Mouse (Mus musculus) lung, embryonic 16.5 days (tissue): ENCODE data around the gene Ddx50. TPM values are rescaled to one million over a fixed set of nuclear protein-coding genes. Genes with fewer than 3 reads are reported as not detected.
"Not testable (repeated sequence)": the region's sequence is repeated elsewhere in the genome, so short reads cannot be mapped to it uniquely, and the experiment has no call there.

ENCODE experiments used
- ATAC-seq: fragments of 200-750 bp; cut with Nextera tagmentation; 2 replicates; pipeline ENCODE4 v1.8.0; 2017; ENCODE audit warnings: low read depth, mild to moderate bottlenecking, moderate library complexity
- H3K27ac ChIP-seq: fragments of 300-500 bp; sonication (generic); 2 replicates; pipeline ENCODE4 v1.5.1; 2014; ENCODE audit warnings: mild to moderate bottlenecking, control low read depth, low read length
- H3K27me3 ChIP-seq: fragments of 300-500 bp; sonication (generic); 2 replicates; pipeline ENCODE4 v1.6.1; 2014; ENCODE audit warnings: low read depth, low read length, mixed read lengths; ENCODE audit not compliant: control insufficient read depth, insufficient read depth
- H3K36me3 ChIP-seq: fragments of 300-500 bp; sonication (generic); 2 replicates; pipeline ENCODE4 v1.6.1; 2014; ENCODE audit warnings: low read length; ENCODE audit not compliant: control insufficient read depth, insufficient read depth
- H3K4me1 ChIP-seq: fragments of 300-500 bp; sonication (generic); replicated peaks from 2 replicates; pipeline ENCODE4 v1.6.1; 2014; ENCODE audit warnings: low read length, mixed read lengths; ENCODE audit not compliant: control insufficient read depth, insufficient read depth
- H3K4me2 ChIP-seq: fragments of 300-500 bp; sonication (generic); 2 replicates; pipeline ENCODE4 v1.6.1; 2014; ENCODE audit warnings: low read depth, low read length, control low read depth
- H3K4me3 ChIP-seq: fragments of 300-500 bp; sonication (generic); 2 replicates; pipeline ENCODE4 v1.5.1; 2014; ENCODE audit warnings: mild to moderate bottlenecking, low read length, control low read depth
- H3K9ac ChIP-seq: fragments of 300-500 bp; sonication (generic); 2 replicates; pipeline ENCODE4 v1.6.1; 2014; ENCODE audit warnings: low read length, control low read depth
- H3K9me3 ChIP-seq: fragments of 300-500 bp; sonication (generic); 2 replicates; pipeline ENCODE4 v1.6.1; 2016; ENCODE audit warnings: low read length; ENCODE audit not compliant: control insufficient read depth
- whole genome bisulfite sequencing: fragments of 180-500 bp; shearing (Covaris S2); extraction: QIAGEN DNeasy Blood & Tissue Kit; methylation state at CpG from one replicate; pipeline ENCODE4 v1.1.7; 2014; 5-methylcytosine and 5-hydroxymethylcytosine counted together
- polyA plus RNA-seq: library from polyadenylated mRNA; unstranded; fragments of >200 nt; fragmentation: Nextera tagmentation; extraction: Ambion mirVana; gene quantifications from 2 replicates; pipeline ENCODE4 v1.2.1, GENCODE M21; 2015

Gene Ddx50
- polyA plus RNA-seq, 1 experiment from 2014 or later = 120 TPM

GRCm38 (mm10) chr10:62603233-62604030 is 47.6 kb downstream of the Ddx50 start:
- H3K27ac ChIP-seq = no peak overlapping the region
- H3K36me3 ChIP-seq = no peaks in the 10 kb centered on the region
- ATAC-seq = no peak
- H3K4me2 ChIP-seq = no peak overlapping the region
- H3K4me3 ChIP-seq = no peak overlapping the region
- peaks cover 10% of the 10 kb centered on the region for H3K4me1 ChIP-seq
- no peaks in the 10 kb centered on the region for H3K9me3 ChIP-seq
- 76% methylated on average over 12 of the region's 12 CpGs for WGBS
- no peak overlapping the region for H3K9ac ChIP-seq
- no peaks in the 10 kb centered on the region for H3K27me3 ChIP-seq

DNA sequence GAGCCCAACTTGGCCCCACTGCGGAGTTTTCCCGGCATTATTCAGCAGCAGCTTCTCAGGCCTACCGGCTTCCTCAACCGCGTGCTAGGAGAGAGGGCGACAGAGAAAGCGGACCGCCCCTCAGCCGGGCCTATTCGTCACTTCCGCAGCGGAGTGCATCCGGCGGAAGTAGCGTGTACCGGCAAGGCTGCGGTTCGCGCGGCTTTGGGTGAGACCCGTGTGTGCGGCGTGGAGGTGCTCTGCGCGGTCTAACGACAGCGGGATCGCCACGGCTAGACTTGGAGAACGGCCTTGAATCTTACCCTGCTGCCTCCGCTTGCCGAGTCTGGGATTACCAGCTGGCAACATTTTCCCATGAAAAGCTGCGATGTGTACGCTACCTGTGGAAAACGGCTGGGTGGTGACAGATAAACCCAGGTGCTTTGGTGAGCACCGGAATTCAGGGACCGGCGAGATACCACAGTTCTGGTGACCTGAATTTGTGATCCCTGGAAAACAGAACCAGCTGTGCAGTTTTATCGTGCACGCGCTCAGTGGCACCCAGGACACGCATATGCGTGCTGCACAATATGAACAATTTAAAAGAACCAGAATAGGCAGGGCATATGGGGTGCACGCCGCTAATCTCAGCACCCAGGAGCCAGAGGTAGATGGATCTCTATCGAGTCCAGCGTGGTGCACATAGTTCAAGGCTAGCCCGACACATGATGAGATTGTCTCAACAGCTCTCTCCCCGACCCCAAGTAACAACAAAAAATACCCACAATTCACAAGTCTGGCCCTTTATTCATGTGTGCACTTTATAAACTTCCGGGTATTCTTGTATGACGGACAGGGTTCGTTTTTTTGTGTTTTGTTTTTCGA is 48.6 kb downstream of the Ddx50 start, which contains the start of gene Ddx21:
Ddx21 (minus strand) TSS at position 105 of the 864 bp plus-strand sequence.
- Histone ChIP-seq H3K4me1 (peaks cover 10% of the 10 kb centered on the region), H3K4me2 (peak within 1 kb of the TSS; percentile 97), H3K27ac (peak within 1 kb of the TSS; percentile 59), H3K9me3 (no peaks in the 10 kb centered on the region), H3K36me3 (peaks cover 9% of the 10 kb centered on the region; the same call in 1 of the 2 replicates), H3K4me3 (peak within 1 kb of the TSS; percentile 99), H3K27me3 (no peaks in the 10 kb centered on the region), H3K9ac (peak within 1 kb of the TSS; percentile 83)
- WGBS = 5% methylated on average over 53 of the region's 53 CpGs
- peak; percentile 98 for ATAC-seq

DNA sequence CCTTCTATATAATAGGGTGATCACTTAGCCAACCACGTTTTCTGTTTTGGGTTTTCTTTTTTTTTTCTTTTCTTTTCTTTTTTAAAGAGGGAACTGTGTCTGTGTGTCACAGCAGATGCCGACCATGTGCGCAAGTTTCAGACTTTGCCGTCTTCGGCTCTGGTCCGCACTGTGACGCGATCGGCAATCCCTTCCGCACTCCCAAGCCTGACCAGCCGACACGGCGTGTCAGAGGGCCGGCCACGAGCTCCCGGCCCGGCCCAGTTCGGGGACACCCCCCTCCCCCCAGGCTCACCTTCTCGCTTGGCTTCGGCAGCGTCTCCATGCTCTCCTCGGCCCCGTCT is 49.2 kb downstream of the Ddx50 start:
- peak overlapping the region; percentile 99 for H3K4me3 ChIP-seq
- peak overlapping the region; percentile 97 for H3K4me2 ChIP-seq
- under 1% methylated on average over 23 of the region's 23 CpGs for WGBS
- peak overlapping the region; percentile 59; the same call in 1 of the 2 replicates for H3K27ac ChIP-seq
- H3K4me1 ChIP-seq = peaks cover 10% of the 10 kb centered on the region
- no peaks in the 10 kb centered on the region for H3K9me3 ChIP-seq
- H3K9ac ChIP-seq = peak overlapping the region; percentile 83
- ATAC-seq = peak; percentile 75
- peaks cover 9% of the 10 kb centered on the region; the same call in 1 of the 2 replicates for H3K36me3 ChIP-seq
- H3K27me3 ChIP-seq = no peaks in the 10 kb centered on the region

GRCm38 (mm10) chr10:62601053-62601791 is 49.8 kb downstream of the Ddx50 start:
- Histone ChIP-seq H3K27ac (no peak overlapping the region), H3K4me2 (peak overlapping the region; percentile 97), H3K4me1 (peaks cover 10% of the 10 kb centered on the region), H3K4me3 (peak overlapping the region; percentile 99), H3K9ac (peak overlapping the region; percentile 83), H3K27me3 (no peaks in the 10 kb centered on the region), H3K9me3 (no peaks in the 10 kb centered on the region), H3K36me3 (peaks cover 9% of the 10 kb centered on the region; the same call in 1 of the 2 replicates)
- 9% methylated on average over 20 of the region's 20 CpGs for WGBS
- no peak for ATAC-seq

- peaks cover 10% of the 10 kb centered on the region for H3K4me1 ChIP-seq
- H3K27ac ChIP-seq = no peak overlapping the region
- H3K9me3 ChIP-seq = no peaks in the 10 kb centered on the region
- WGBS = 82% methylated on average over 6 of the region's 6 CpGs
- H3K4me3 ChIP-seq = no peak overlapping the region
- peaks cover 10% of the 10 kb centered on the region; the same call in 1 of the 2 replicates for H3K36me3 ChIP-seq
- no peak overlapping the region for H3K9ac ChIP-seq
- no peak for ATAC-seq
- H3K4me2 ChIP-seq = no peak overlapping the region
- no peaks in the 10 kb centered on the region for H3K27me3 ChIP-seq
Measured at GRCm38 (mm10) chr10:62600056-62600455, 51.0 kb downstream of the Ddx50 start.

GRCm38 (mm10) chr10:62599311-62599710 is 51.7 kb downstream of the Ddx50 start:
- ATAC-seq, H3K9ac ChIP-seq, H3K4me2 ChIP-seq, H3K27me3 ChIP-seq, H3K9me3 ChIP-seq, H3K27ac ChIP-seq, H3K4me1 ChIP-seq, H3K4me3 ChIP-seq: not testable (repeated sequence)
- WGBS = 92% methylated on average over 3 of the region's 3 CpGs
- H3K36me3 ChIP-seq = peaks cover 13% of the 10 kb centered on the region; the same call in 1 of the 2 replicates

DNA sequence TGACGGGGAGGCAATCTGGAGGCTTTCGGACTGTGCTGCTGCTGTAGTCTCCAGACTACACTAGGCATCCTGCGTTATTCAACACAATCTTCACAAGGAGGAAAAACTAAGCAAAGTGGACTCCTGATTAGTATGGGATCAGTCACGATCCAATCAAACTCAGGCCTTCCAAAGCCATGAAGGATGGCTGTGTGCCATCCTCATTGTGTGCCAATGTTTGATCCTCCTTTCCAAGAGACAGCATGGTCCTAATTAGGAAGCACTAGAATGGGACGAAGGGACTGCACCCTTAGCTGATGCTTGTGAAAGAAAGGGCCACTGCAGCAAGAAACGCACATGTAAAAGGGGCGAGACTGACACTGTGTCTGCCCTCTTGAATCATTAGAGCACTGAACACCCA is 58.5 kb downstream of the Ddx50 start:
- H3K27me3 ChIP-seq = no peaks in the 10 kb centered on the region
- no peaks in the 10 kb centered on the region for H3K9me3 ChIP-seq
- H3K36me3 ChIP-seq = peaks cover 41% of the 10 kb centered on the region
- no peak overlapping the region for H3K4me3 ChIP-seq
- H3K27ac ChIP-seq = no peak overlapping the region
- no peak overlapping the region for H3K4me2 ChIP-seq
- H3K4me1 ChIP-seq = no peaks in the 10 kb centered on the region
- WGBS = 85% methylated on average over 7 of the region's 7 CpGs
- no peak overlapping the region for H3K9ac ChIP-seq
- ATAC-seq = no peak

- Histone ChIP-seq H3K4me3 (no peak overlapping the region), H3K4me2 (no peak overlapping the region), H3K27me3 (no peaks in the 10 kb centered on the region), H3K4me1 (no peaks in the 10 kb centered on the region), H3K27ac (no peak overlapping the region), H3K36me3 (peaks cover 44% of the 10 kb centered on the region), H3K9ac (no peak overlapping the region), H3K9me3 (no peaks in the 10 kb centered on the region)
- ATAC-seq = peak; percentile 72
- 30% methylated on average over 6 of the region's 6 CpGs for whole genome bisulfite sequencing
Measured at GRCm38 (mm10) chr10:62590200-62590599, 60.8 kb downstream of the Ddx50 start.
